Mouse (Mus musculus): ENCODE data around the gene Exosc3. TPM values are rescaled to one million over a fixed set of nuclear protein-coding genes. Genes with fewer than 3 reads are reported as not detected.
A peak's percentile ranks its signal among the peaks of the same experiment; 100 is the strongest.

Exosc3 gene
- polyA plus RNA-seq, 1 experiment from 2014 or later, result 50.6 TPM

DNA sequence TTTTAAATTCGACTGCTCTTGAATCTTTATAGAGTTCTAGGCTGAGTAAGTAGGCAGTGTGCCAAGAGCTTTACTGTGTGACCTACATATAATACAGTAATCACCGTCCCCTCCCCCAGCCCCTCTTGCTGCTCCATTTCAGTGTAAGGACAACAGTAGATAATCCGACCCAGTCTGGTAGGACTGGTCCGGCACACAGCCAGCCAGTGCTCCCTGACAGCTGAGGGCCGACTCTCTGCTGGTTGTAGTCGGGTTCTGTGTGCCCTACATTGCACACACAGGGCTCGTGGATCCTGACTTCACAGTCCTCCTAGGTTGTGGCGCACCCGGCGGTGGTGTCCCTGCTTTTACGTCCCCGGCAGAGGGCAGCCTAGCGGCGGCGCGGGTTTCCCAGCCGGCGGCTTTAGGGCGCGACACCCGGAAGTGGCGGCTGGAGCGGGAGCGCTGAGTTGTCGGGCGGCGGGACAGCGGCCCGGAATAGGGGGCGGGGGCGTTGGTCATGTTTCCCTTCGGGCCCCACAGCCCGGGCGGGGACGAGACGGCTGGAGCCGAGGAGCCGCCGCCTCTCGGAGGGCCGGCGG, 773 bp downstream of the Exosc3 start, which contains the start of gene Dcaf10:
Gene Dcaf10 (plus strand): TSS at position 433 of the 581 bp plus-strand sequence.
- H3K4me3 ChIP-seq (ENCODE audit: low read length), result peak within 1 kb of the TSS; percentile 70
- peak within 1 kb of the TSS; percentile 85 for H3K9ac ChIP-seq (ENCODE audit: low read length)
- H3K9me3 ChIP-seq (replicated peaks; ENCODE audit: control insufficient read depth, low read length), result no peaks in the 10 kb centered on the region
- H3K27ac ChIP-seq (ENCODE audit: low read length), result peak within 1 kb of the TSS; percentile 94
- 1% methylated on average over 42 of the region's 42 CpGs for WGBS
- peak; percentile 95 for ATAC-seq (replicated peaks; ENCODE audit: extremely low read depth, insufficient read depth, low FRiP score)
- H3K27me3 ChIP-seq (ENCODE audit: control insufficient read depth, insufficient read depth, low read length), result no peaks in the 10 kb centered on the region
- peak within 1 kb of the TSS; percentile 89 for H3K4me2 ChIP-seq (ENCODE audit: low read depth, low read length)
- no peaks in the 10 kb centered on the region for H3K36me3 ChIP-seq (ENCODE audit: control insufficient read depth, insufficient read depth)
- H3K4me1 ChIP-seq (ENCODE audit: control insufficient read depth, insufficient read depth, low read length), result peaks cover 17% of the 10 kb centered on the region

- ATAC-seq (replicated peaks; ENCODE audit: extremely low read depth, insufficient read depth, low FRiP score), result no peak
- peak overlapping the region; percentile 85 for H3K9ac ChIP-seq (ENCODE audit: low read length)
- no peaks in the 10 kb centered on the region for H3K27me3 ChIP-seq (ENCODE audit: control insufficient read depth, insufficient read depth, low read length)
- H3K4me2 ChIP-seq (ENCODE audit: low read depth, low read length), result peak overlapping the region; percentile 59
- H3K9me3 ChIP-seq (replicated peaks; ENCODE audit: control insufficient read depth, low read length), result no peaks in the 10 kb centered on the region
- peak overlapping the region; percentile 70 for H3K4me3 ChIP-seq (ENCODE audit: low read length)
- no peaks in the 10 kb centered on the region for H3K36me3 ChIP-seq (ENCODE audit: control insufficient read depth, insufficient read depth)
- WGBS, result 48% methylated on average over 9 of the region's 9 CpGs
- peaks cover 17% of the 10 kb centered on the region for H3K4me1 ChIP-seq (ENCODE audit: control insufficient read depth, insufficient read depth, low read length)
- peak overlapping the region; percentile 94 for H3K27ac ChIP-seq (ENCODE audit: low read length)
These were observed 1.3 kb downstream of the Exosc3 start for GRCm38 (mm10) chr4:45341226-45341625.

DNA sequence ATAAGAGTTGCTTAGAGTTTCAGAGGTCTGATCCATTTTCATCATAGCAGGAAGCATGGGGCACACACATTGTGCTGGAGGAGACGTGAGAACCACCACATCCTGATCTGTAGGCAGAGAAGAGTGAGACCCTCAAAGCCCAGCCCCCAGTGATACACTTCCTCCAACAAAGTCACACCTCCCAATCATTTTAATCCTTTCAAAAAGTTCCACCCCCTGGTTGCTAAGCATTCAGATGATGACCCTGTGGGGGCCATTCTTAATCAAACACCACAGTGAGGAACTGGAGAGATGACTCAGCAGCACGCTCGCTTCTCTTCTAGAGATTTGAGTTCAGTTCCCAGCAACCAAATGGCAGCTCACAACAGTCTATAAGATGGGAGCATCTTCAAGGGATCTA, 10.1 kb downstream of the Exosc3 start:
- no peak for ATAC-seq (replicated peaks; ENCODE audit: extremely low read depth, insufficient read depth, low FRiP score)
- H3K9ac ChIP-seq (ENCODE audit: low read length), result no peak overlapping the region
- H3K36me3 ChIP-seq (ENCODE audit: control insufficient read depth, insufficient read depth), result no peaks in the 10 kb centered on the region
- no peak overlapping the region for H3K27ac ChIP-seq (ENCODE audit: low read length)
- no peaks in the 10 kb centered on the region for H3K4me1 ChIP-seq (ENCODE audit: control insufficient read depth, insufficient read depth, low read length)
- 52% methylated on average over 3 of the region's 3 CpGs for WGBS
- H3K27me3 ChIP-seq (ENCODE audit: control insufficient read depth, insufficient read depth, low read length), result 0 out of 2 replicates have a peak, but pooled peaks cover 2% of the 10 kb centered on the region
- no peaks in the 10 kb centered on the region for H3K9me3 ChIP-seq (replicated peaks; ENCODE audit: control insufficient read depth, low read length)
- no peak overlapping the region for H3K4me2 ChIP-seq (ENCODE audit: low read depth, low read length)
- H3K4me3 ChIP-seq (ENCODE audit: low read length), result no peak overlapping the region

- H3K9me3 ChIP-seq (replicated peaks; ENCODE audit: control insufficient read depth, low read length), result no peaks in the 10 kb centered on the region
- WGBS, result 60% methylated on average over 7 of the region's 7 CpGs
- no peak for ATAC-seq (replicated peaks; ENCODE audit: extremely low read depth, insufficient read depth, low FRiP score)
- H3K9ac ChIP-seq (ENCODE audit: low read length), result no peak overlapping the region
- H3K4me1 ChIP-seq (ENCODE audit: control insufficient read depth, insufficient read depth, low read length), result no peaks in the 10 kb centered on the region
- 0 out of 2 replicates have a peak, but pooled peaks cover 2% of the 10 kb centered on the region for H3K27me3 ChIP-seq (ENCODE audit: control insufficient read depth, insufficient read depth, low read length)
- H3K27ac ChIP-seq (ENCODE audit: low read length), result no peak overlapping the region
- H3K36me3 ChIP-seq (ENCODE audit: control insufficient read depth, insufficient read depth), result no peaks in the 10 kb centered on the region
- H3K4me3 ChIP-seq (ENCODE audit: low read length), result no peak overlapping the region
- H3K4me2 ChIP-seq (ENCODE audit: low read depth, low read length), result no peak overlapping the region
These were observed 11.4 kb downstream of the Exosc3 start for GRCm38 (mm10) chr4:45331139-45331538.

- ATAC-seq (replicated peaks; ENCODE audit: extremely low read depth, insufficient read depth, low FRiP score), result peak; percentile 83
- Histone ChIP-seq H3K36me3 (ENCODE audit: control insufficient read depth, insufficient read depth) (peaks cover 6% of the 10 kb centered on the region; the same call in 1 of the 2 replicates), H3K4me1 (ENCODE audit: control insufficient read depth, insufficient read depth, low read length) (peaks cover 12% of the 10 kb centered on the region), H3K9ac (ENCODE audit: low read length) (peak overlapping the region; percentile 94), H3K4me3 (ENCODE audit: low read length) (peak overlapping the region; percentile 93), H3K27me3 (ENCODE audit: control insufficient read depth, insufficient read depth, low read length) (no peaks in the 10 kb centered on the region), H3K27ac (ENCODE audit: low read length) (peak overlapping the region; percentile 84), H3K4me2 (ENCODE audit: low read depth, low read length) (peak overlapping the region; percentile 78), H3K9me3 (replicated peaks; ENCODE audit: control insufficient read depth, low read length) (no peaks in the 10 kb centered on the region)
- under 1% methylated on average over 56 of the region's 56 CpGs for WGBS
These were observed 22.2 kb downstream of the Exosc3 start for GRCm38 (mm10) chr4:45320159-45320816.

DNA sequence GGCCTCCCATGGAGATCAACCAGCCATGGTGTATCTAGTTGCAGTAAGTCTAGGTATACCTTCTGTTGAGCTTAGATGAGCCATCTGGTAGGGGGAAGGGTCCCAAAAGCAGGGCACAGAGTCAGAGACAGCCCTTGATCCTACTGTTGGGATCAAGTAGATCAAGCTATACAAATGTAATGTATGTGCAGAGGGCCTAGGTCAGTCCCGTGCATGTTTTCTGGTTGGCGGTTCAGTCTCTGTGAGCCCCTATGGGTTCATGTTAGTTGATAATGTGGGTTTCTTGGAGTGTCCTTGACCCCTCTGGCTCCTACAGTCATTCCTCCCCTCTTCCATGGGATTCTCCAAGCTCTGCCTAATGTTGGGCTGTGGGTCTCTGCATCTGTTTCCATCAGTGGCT, 31.5 kb downstream of the Exosc3 start:
- no peak overlapping the region for H3K4me2 ChIP-seq (ENCODE audit: low read depth, low read length)
- no peak overlapping the region for H3K27ac ChIP-seq (ENCODE audit: low read length)
- H3K4me1 ChIP-seq (ENCODE audit: control insufficient read depth, insufficient read depth, low read length), result no peaks in the 10 kb centered on the region
- WGBS, result 93% methylated on average over 2 of the region's 2 CpGs
- no peaks in the 10 kb centered on the region; the same call in 1 of the 2 replicates for H3K9me3 ChIP-seq (replicated peaks; ENCODE audit: control insufficient read depth, low read length)
- H3K27me3 ChIP-seq (ENCODE audit: control insufficient read depth, insufficient read depth, low read length), result no peaks in the 10 kb centered on the region
- no peak overlapping the region for H3K4me3 ChIP-seq (ENCODE audit: low read length)
- peaks cover 20% of the 10 kb centered on the region for H3K36me3 ChIP-seq (ENCODE audit: control insufficient read depth, insufficient read depth)
- H3K9ac ChIP-seq (ENCODE audit: low read length), result no peak overlapping the region
- ATAC-seq (replicated peaks; ENCODE audit: extremely low read depth, insufficient read depth, low FRiP score), result no peak

GRCm38 (mm10) chr4:45308606-45309005, 33.9 kb downstream of the Exosc3 start:
- no peak overlapping the region for H3K9ac ChIP-seq (ENCODE audit: low read length)
- peaks cover 31% of the 10 kb centered on the region for H3K36me3 ChIP-seq (ENCODE audit: control insufficient read depth, insufficient read depth)
- no peak overlapping the region for H3K27ac ChIP-seq (ENCODE audit: low read length)
- H3K4me3 ChIP-seq (ENCODE audit: low read length), result no peak overlapping the region
- H3K4me2 ChIP-seq (ENCODE audit: low read depth, low read length), result no peak overlapping the region
- no peak for ATAC-seq (replicated peaks; ENCODE audit: extremely low read depth, insufficient read depth, low FRiP score)
- H3K4me1 ChIP-seq (ENCODE audit: control insufficient read depth, insufficient read depth, low read length), result no peaks in the 10 kb centered on the region
- WGBS, result 88% methylated on average over 6 of the region's 6 CpGs
- no peaks in the 10 kb centered on the region for H3K27me3 ChIP-seq (ENCODE audit: control insufficient read depth, insufficient read depth, low read length)
- H3K9me3 ChIP-seq (replicated peaks; ENCODE audit: control insufficient read depth, low read length), result peaks cover 3% of the 10 kb centered on the region; the same call in 1 of the 2 replicates

DNA sequence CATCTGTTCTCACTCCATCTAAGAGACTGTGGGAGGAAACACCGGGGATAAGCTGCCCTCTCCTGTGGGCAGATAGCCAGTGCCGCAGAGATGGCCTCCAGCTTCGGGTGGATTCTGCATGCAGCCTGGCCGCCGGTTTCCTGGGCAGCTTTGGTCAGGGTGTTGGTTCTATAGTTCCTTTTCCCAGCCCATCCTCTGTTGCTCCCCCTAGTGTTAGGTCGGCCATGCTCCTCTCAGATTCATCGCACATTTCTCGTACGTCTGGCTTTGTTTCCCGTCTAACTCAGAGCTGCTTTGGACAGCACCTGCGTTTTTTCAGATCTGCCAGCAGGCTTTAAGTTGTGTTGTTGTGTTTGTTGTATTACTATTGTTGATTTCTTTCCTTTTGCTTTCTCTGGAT, 34.5 kb downstream of the Exosc3 start:
- Histone ChIP-seq H3K9me3 (replicated peaks; ENCODE audit: control insufficient read depth, low read length) (peaks cover 3% of the 10 kb centered on the region; the same call in 1 of the 2 replicates), H3K4me3 (ENCODE audit: low read length) (no peak overlapping the region), H3K4me2 (ENCODE audit: low read depth, low read length) (no peak overlapping the region), H3K27me3 (ENCODE audit: control insufficient read depth, insufficient read depth, low read length) (no peaks in the 10 kb centered on the region), H3K4me1 (ENCODE audit: control insufficient read depth, insufficient read depth, low read length) (no peaks in the 10 kb centered on the region), H3K9ac (ENCODE audit: low read length) (no peak overlapping the region), H3K36me3 (ENCODE audit: control insufficient read depth, insufficient read depth) (peaks cover 32% of the 10 kb centered on the region), H3K27ac (ENCODE audit: low read length) (no peak overlapping the region)
- ATAC-seq (replicated peaks; ENCODE audit: extremely low read depth, insufficient read depth, low FRiP score), result no peak
- WGBS, result 37% methylated on average over 11 of the region's 11 CpGs

DNA sequence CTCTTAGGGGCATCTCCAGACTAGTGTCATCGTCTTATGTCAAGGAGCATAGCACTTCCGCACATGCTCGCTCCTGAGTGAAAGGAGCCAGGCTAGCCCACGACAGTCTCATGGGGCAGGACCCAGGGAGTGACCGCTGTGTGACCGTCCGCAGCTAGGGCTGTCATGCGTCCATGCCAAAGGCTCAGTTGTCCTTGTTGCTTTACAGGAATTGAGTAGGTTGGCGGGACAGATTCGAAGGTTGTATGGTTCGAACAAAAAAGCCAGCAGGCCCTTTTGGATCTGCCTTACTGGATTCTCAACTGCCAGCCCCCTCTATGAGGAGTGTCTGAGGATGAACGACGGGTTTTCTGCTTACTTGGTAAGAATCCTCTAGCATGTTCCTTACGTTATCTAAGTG, 37.0 kb downstream of the Exosc3 start:
- no peak for ATAC-seq (replicated peaks; ENCODE audit: extremely low read depth, insufficient read depth, low FRiP score)
- H3K36me3 ChIP-seq (ENCODE audit: control insufficient read depth, insufficient read depth), result peaks cover 35% of the 10 kb centered on the region
- 93% methylated on average over 14 of the region's 14 CpGs for WGBS

More for the DNA sequence above, 37.0 kb downstream of the Exosc3 start:
- Histone ChIP-seq H3K4me2 (ENCODE audit: low read depth, low read length) (no peak overlapping the region), H3K27me3 (ENCODE audit: control insufficient read depth, insufficient read depth, low read length) (no peaks in the 10 kb centered on the region), H3K4me1 (ENCODE audit: control insufficient read depth, insufficient read depth, low read length) (no peaks in the 10 kb centered on the region), H3K9me3 (replicated peaks; ENCODE audit: control insufficient read depth, low read length) (peaks cover 3% of the 10 kb centered on the region; the same call in 1 of the 2 replicates), H3K9ac (ENCODE audit: low read length) (no peak overlapping the region), H3K4me3 (ENCODE audit: low read length) (no peak overlapping the region), H3K27ac (ENCODE audit: low read length) (no peak overlapping the region)

Data from heart, embryonic 16.5 days (tissue).